Mouse (Mus musculus): ENCODE measurements around the gene Aco1. TPM values are rescaled to one million over a fixed set of nuclear protein-coding genes. Genes with fewer than 3 reads are reported as not detected.

The Aco1 gene
- polyA plus RNA-seq, 1 experiment from 2014 or later, result 59.1 TPM

- H3K27me3 ChIP-seq (ENCODE audit: control insufficient read depth, insufficient read depth, low read length), result no peaks in the 10 kb centered on the region
- H3K36me3 ChIP-seq (ENCODE audit: control insufficient read depth, insufficient read depth, low read length), result no peaks in the 10 kb centered on the region
- ATAC-seq (ENCODE audit: low FRiP score) (no peak), DNase-seq (ENCODE audit: low spot score, missing footprints) (peak; percentile 31)
- 96% methylated on average over 7 of the region's 7 CpGs for WGBS
- H3K27ac ChIP-seq (ENCODE audit: low read depth, low read length), result no peak overlapping the region
- H3K9me3 ChIP-seq (ENCODE audit: control insufficient read depth, low read length), result no peaks in the 10 kb centered on the region
- no peaks in the 10 kb centered on the region for H3K4me1 ChIP-seq (ENCODE audit: control insufficient read depth, insufficient read depth, low read length)
- H3K4me3 ChIP-seq (ENCODE audit: low read depth, low read length), result no peak overlapping the region
- H3K9ac ChIP-seq (ENCODE audit: low read length), result no peak overlapping the region
- H3K4me2 ChIP-seq, result no peak overlapping the region
These were observed 90.3 kb downstream of the Aco1 start for GRCm38 (mm10) chr4:40233062-40233664.

GRCm38 (mm10) chr4:40234256-40234655 lies 91.4 kb downstream of the Aco1 start:
- peaks cover 5% of the 10 kb centered on the region; the same call in 1 of the 2 replicates for H3K4me1 ChIP-seq (ENCODE audit: control insufficient read depth, insufficient read depth, low read length)
- H3K27me3 ChIP-seq (ENCODE audit: control insufficient read depth, insufficient read depth, low read length), result no peaks in the 10 kb centered on the region
- H3K9me3 ChIP-seq (ENCODE audit: control insufficient read depth, low read length), result no peaks in the 10 kb centered on the region
- DNase-seq (ENCODE audit: low spot score, missing footprints), result peak; percentile 4
- no peak for ATAC-seq (ENCODE audit: low FRiP score)
- no peak overlapping the region for H3K4me2 ChIP-seq
- H3K4me3 ChIP-seq (ENCODE audit: low read depth, low read length), result no peak overlapping the region
- WGBS, result 88% methylated on average over 5 of the region's 6 CpGs
- no peak overlapping the region for H3K27ac ChIP-seq (ENCODE audit: low read depth, low read length)
- no peak overlapping the region for H3K9ac ChIP-seq (ENCODE audit: low read length)
- H3K36me3 ChIP-seq (ENCODE audit: control insufficient read depth, insufficient read depth, low read length), result no peaks in the 10 kb centered on the region

GRCm38 (mm10) chr4:40236829-40237228 lies 93.9 kb downstream of the Aco1 start:
- H3K9me3 ChIP-seq (ENCODE audit: control insufficient read depth, low read length), result no peaks in the 10 kb centered on the region
- no peaks in the 10 kb centered on the region for H3K36me3 ChIP-seq (ENCODE audit: control insufficient read depth, insufficient read depth, low read length)
- H3K27ac ChIP-seq (ENCODE audit: low read depth, low read length), result no peak overlapping the region
- WGBS, result 90% methylated on average over 4 of the region's 4 CpGs
- no peak overlapping the region for H3K4me2 ChIP-seq
- H3K9ac ChIP-seq (ENCODE audit: low read length), result no peak overlapping the region
- DNase-seq (ENCODE audit: low spot score, missing footprints) (peak; percentile 51), ATAC-seq (ENCODE audit: low FRiP score) (no peak)
- peaks cover 5% of the 10 kb centered on the region; the same call in 1 of the 2 replicates for H3K4me1 ChIP-seq (ENCODE audit: control insufficient read depth, insufficient read depth, low read length)
- no peak overlapping the region for H3K4me3 ChIP-seq (ENCODE audit: low read depth, low read length)
- no peaks in the 10 kb centered on the region for H3K27me3 ChIP-seq (ENCODE audit: control insufficient read depth, insufficient read depth, low read length)

GRCm38 (mm10) chr4:40238483-40239408 lies 95.9 kb downstream of the Aco1 start:
- ATAC-seq (ENCODE audit: low FRiP score) (peak; percentile 55), DNase-seq (ENCODE audit: low spot score, missing footprints) (peak; percentile 89)
- no peak overlapping the region for H3K27ac ChIP-seq (ENCODE audit: low read depth, low read length)
- H3K9ac ChIP-seq (ENCODE audit: low read length), result peak overlapping the region; percentile 35
- H3K4me2 ChIP-seq, result peak overlapping the region; percentile 52
- H3K27me3 ChIP-seq (ENCODE audit: control insufficient read depth, insufficient read depth, low read length), result no peaks in the 10 kb centered on the region
- H3K4me1 ChIP-seq (ENCODE audit: control insufficient read depth, insufficient read depth, low read length), result peaks cover 5% of the 10 kb centered on the region; the same call in 1 of the 2 replicates
- H3K9me3 ChIP-seq (ENCODE audit: control insufficient read depth, low read length), result no peaks in the 10 kb centered on the region
- WGBS, result 1% methylated on average over 17 of the region's 17 CpGs
- H3K4me3 ChIP-seq (ENCODE audit: low read depth, low read length), result peak overlapping the region; percentile 34
- H3K36me3 ChIP-seq (ENCODE audit: control insufficient read depth, insufficient read depth, low read length), result no peaks in the 10 kb centered on the region

- DNase-seq (ENCODE audit: low spot score, missing footprints), result peak; percentile 93
These were observed 96.8 kb downstream of the Aco1 start, which contains the start of gene Ddx58 for GRCm38 (mm10) chr4:40239409-40240271. Gene Ddx58 (minus strand): TSS chr4:40239828.

GRCm38 (mm10) chr4:40240272-40240744 lies 97.4 kb downstream of the Aco1 start:
- Histone ChIP-seq H3K4me1 (ENCODE audit: control insufficient read depth, insufficient read depth, low read length) (peaks cover 5% of the 10 kb centered on the region; the same call in 1 of the 2 replicates), H3K9me3 (ENCODE audit: control insufficient read depth, low read length) (no peaks in the 10 kb centered on the region), H3K4me2 (peak overlapping the region; percentile 52), H3K4me3 (ENCODE audit: low read depth, low read length) (no peak overlapping the region), H3K36me3 (ENCODE audit: control insufficient read depth, insufficient read depth, low read length) (no peaks in the 10 kb centered on the region), H3K27ac (ENCODE audit: low read depth, low read length) (no peak overlapping the region), H3K9ac (ENCODE audit: low read length) (no peak overlapping the region), H3K27me3 (ENCODE audit: control insufficient read depth, insufficient read depth, low read length) (no peaks in the 10 kb centered on the region)
- 54% methylated on average over 5 of the region's 5 CpGs for WGBS
- DNase-seq (ENCODE audit: low spot score, missing footprints) (no peak), ATAC-seq (ENCODE audit: low FRiP score) (peak; percentile 31; the same call in 1 of the 2 replicates)

More at GRCm38 (mm10) chr4:40239409-40240271, 96.8 kb downstream of the Aco1 start, which contains the start of gene Ddx58:
- peak within 1 kb of the TSS; percentile 35 for H3K9ac ChIP-seq (ENCODE audit: low read length)
- WGBS, result 4% methylated on average over 34 of the region's 35 CpGs
- H3K4me1 ChIP-seq (ENCODE audit: control insufficient read depth, insufficient read depth, low read length), result peaks cover 5% of the 10 kb centered on the region; the same call in 1 of the 2 replicates
- H3K4me2 ChIP-seq, result peak within 1 kb of the TSS; percentile 52
- H3K4me3 ChIP-seq (ENCODE audit: low read depth, low read length), result peak within 1 kb of the TSS; percentile 34
- H3K9me3 ChIP-seq (ENCODE audit: control insufficient read depth, low read length), result no peaks in the 10 kb centered on the region
- H3K27me3 ChIP-seq (ENCODE audit: control insufficient read depth, insufficient read depth, low read length), result no peaks in the 10 kb centered on the region
- ATAC-seq (ENCODE audit: low FRiP score), result peak; percentile 64
- no peak within 1 kb of the TSS for H3K27ac ChIP-seq (ENCODE audit: low read depth, low read length)
- H3K36me3 ChIP-seq (ENCODE audit: control insufficient read depth, insufficient read depth, low read length), result no peaks in the 10 kb centered on the region

GRCm38 (mm10) chr4:40241928-40242327 lies 99.0 kb downstream of the Aco1 start:
- Histone ChIP-seq H3K4me2 (no peak overlapping the region), H3K9me3 (ENCODE audit: control insufficient read depth, low read length) (no peaks in the 10 kb centered on the region), H3K9ac (ENCODE audit: low read length) (no peak overlapping the region), H3K36me3 (ENCODE audit: control insufficient read depth, insufficient read depth, low read length) (no peaks in the 10 kb centered on the region), H3K4me3 (ENCODE audit: low read depth, low read length) (no peak overlapping the region), H3K27ac (ENCODE audit: low read depth, low read length) (no peak overlapping the region), H3K27me3 (ENCODE audit: control insufficient read depth, insufficient read depth, low read length) (no peaks in the 10 kb centered on the region), H3K4me1 (ENCODE audit: control insufficient read depth, insufficient read depth, low read length) (peaks cover 5% of the 10 kb centered on the region; the same call in 1 of the 2 replicates)
- DNase-seq (ENCODE audit: low spot score, missing footprints) (peak; percentile 81), ATAC-seq (ENCODE audit: low FRiP score) (no peak)
- 57% methylated on average over 6 of the region's 6 CpGs for WGBS

- no peaks in the 10 kb centered on the region for H3K9me3 ChIP-seq (ENCODE audit: control insufficient read depth, low read length)
- peak; percentile 57 for DNase-seq (ENCODE audit: low spot score, missing footprints)
- no peak overlapping the region for H3K9ac ChIP-seq (ENCODE audit: low read length)
- no peak overlapping the region for H3K27ac ChIP-seq (ENCODE audit: low read depth, low read length)
- H3K4me2 ChIP-seq, result no peak overlapping the region
- peaks cover 5% of the 10 kb centered on the region; the same call in 1 of the 2 replicates for H3K4me1 ChIP-seq (ENCODE audit: control insufficient read depth, insufficient read depth, low read length)
- H3K36me3 ChIP-seq (ENCODE audit: control insufficient read depth, insufficient read depth, low read length), result no peaks in the 10 kb centered on the region
- ATAC-seq (ENCODE audit: low FRiP score), result no peak
- H3K4me3 ChIP-seq (ENCODE audit: low read depth, low read length), result no peak overlapping the region
- no peaks in the 10 kb centered on the region for H3K27me3 ChIP-seq (ENCODE audit: control insufficient read depth, insufficient read depth, low read length)
- WGBS, result 82% methylated on average over 4 of the region's 4 CpGs
These were observed 100.1 kb downstream of the Aco1 start for GRCm38 (mm10) chr4:40243006-40243405.
